Mouse (Mus musculus) thymus, adult 2 months (tissue): ENCODE results near the gene Fanci. TPM values are rescaled to one million over a fixed set of nuclear protein-coding genes. Genes with fewer than 3 reads are reported as not detected.

Experiments
- DNase-seq: peaks from one replicate; pipeline ENCODE4 v3.0.0; 2021
- H3K27ac ChIP-seq: fragments of 200-500 bp; 2 replicates; pipeline ENCODE4 v1.5.1; 2012; ENCODE audit warnings: low read length, control low read depth; ENCODE audit not compliant: control insufficient read depth, insufficient read depth
- H3K27me3 ChIP-seq: fragments of 200-500 bp; 2 replicates; pipeline ENCODE4 v1.6.1; 2012; ENCODE audit warnings: mild to moderate bottlenecking, low read length, moderate library complexity, mixed read lengths; ENCODE audit not compliant: control insufficient read depth, insufficient read depth
- H3K36me3 ChIP-seq: fragments of 200-500 bp; 2 replicates; pipeline ENCODE4 v1.6.1; 2012; ENCODE audit warnings: mild to moderate bottlenecking, low read length, moderate library complexity; ENCODE audit not compliant: control insufficient read depth, insufficient read depth
- H3K4me1 ChIP-seq: fragments of 200-500 bp; replicated peaks from 2 replicates; pipeline ENCODE4 v1.6.1; 2012; ENCODE audit warnings: low read length; ENCODE audit not compliant: control insufficient read depth, insufficient read depth
- H3K4me3 ChIP-seq: fragments of 200-500 bp; 2 replicates; pipeline ENCODE4 v1.5.1; 2012; ENCODE audit warnings: mild to moderate bottlenecking, low read length, control low read depth, moderate library complexity; ENCODE audit not compliant: control insufficient read depth, insufficient read depth
- CTCF ChIP-seq: fragments of 200-500 bp; IDR thresholded peaks from 2 replicates; pipeline ENCODE4 v1.5.1; 2012; ENCODE audit warnings: mild to moderate bottlenecking, control low read depth, low read length, moderate library complexity, borderline replicate concordance; ENCODE audit not compliant: control insufficient read depth, poor library complexity, insufficient read depth; ENCODE audit errors: extremely low read depth
- POLR2A ChIP-seq: fragments of 200-500 bp; IDR thresholded peaks from 2 replicates; pipeline ENCODE4 v1.6.1; 2012; ENCODE audit warnings: mild to moderate bottlenecking, low read length, control low read depth, moderate library complexity; ENCODE audit not compliant: control insufficient read depth, poor library complexity, insufficient read depth; ENCODE audit errors: extremely low read depth
- WGBS: fragments of 180-500 bp; shearing (Covaris S2); methylation state at CpG from one replicate; pipeline ENCODE4 v1.1.7; 2018; 5-methylcytosine and 5-hydroxymethylcytosine counted together
- polyA plus RNA-seq: library from polyadenylated mRNA; depleted of rRNA; stranded (reverse); fragments of >200 nt; gene quantifications from 2 replicates; pipeline ENCODE4 v1.2.3, GENCODE M21; 2012

Fanci gene
- polyA plus RNA-seq, 1 experiment = 7.8 TPM

DNA sequence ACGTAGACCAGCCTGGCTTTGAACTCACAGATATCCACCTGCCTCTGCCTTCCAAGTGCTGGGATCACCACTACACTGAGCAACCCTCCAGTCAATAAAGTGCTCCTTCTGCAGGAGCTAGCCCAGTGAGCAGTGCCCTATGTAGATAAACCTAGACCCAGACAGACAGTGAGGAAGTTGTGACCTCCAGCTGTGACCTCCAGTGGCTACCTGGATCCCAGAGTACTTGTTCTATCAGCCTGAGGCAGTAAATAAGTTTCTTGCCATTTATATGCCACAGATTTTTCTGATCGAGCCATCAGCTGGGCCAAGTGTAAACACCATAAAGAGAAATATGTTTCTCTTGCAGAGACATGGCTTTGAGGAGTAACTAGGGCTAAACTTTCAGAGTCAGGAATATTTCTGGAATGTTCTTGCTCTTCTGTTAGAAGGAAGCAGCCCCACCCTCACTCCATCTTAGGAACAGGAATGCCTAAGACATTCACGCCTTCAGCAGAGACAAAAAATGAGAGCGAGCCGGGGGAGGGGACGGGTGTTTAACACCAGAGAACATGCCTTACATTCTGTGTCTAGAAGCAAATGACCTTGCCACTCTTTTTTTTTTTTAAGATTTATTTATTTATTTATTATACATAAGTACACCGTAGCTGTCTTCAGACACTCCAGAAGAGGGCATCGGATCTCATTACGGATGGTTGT lies 81.9 kb downstream of the Fanci start:
- Histone ChIP-seq H3K27ac (no peak overlapping the region), H3K36me3 (no peaks in the 10 kb centered on the region), H3K27me3 (no peaks in the 10 kb centered on the region), H3K4me3 (no peak overlapping the region), H3K4me1 (no peaks in the 10 kb centered on the region; the same call in 1 of the 2 replicates)
- 96% methylated on average over 9 of the region's 9 CpGs for WGBS
- DNase-seq = no peak
- TF ChIP-seq POLR2A = no peak
- TF ChIP-seq CTCF = no peak

GRCm38 (mm10) chr7:79474831-79475399 lies 83.2 kb downstream of the Fanci start:
- no peak for DNase-seq
- no peaks in the 10 kb centered on the region for H3K27me3 ChIP-seq
- TF ChIP-seq POLR2A (no peak), CTCF (no peak)
- no peaks in the 10 kb centered on the region for H3K36me3 ChIP-seq
- H3K4me1 ChIP-seq = no peaks in the 10 kb centered on the region; the same call in 1 of the 2 replicates
- 9% methylated on average over 5 of the region's 5 CpGs for WGBS
- H3K4me3 ChIP-seq = no peak overlapping the region
- no peak overlapping the region for H3K27ac ChIP-seq

GRCm38 (mm10) chr7:79486528-79486927 lies 94.8 kb downstream of the Fanci start:
- TF ChIP-seq CTCF = no peak
- no peak for TF ChIP-seq POLR2A

GRCm38 (mm10) chr7:79493915-79494314 lies 102.2 kb downstream of the Fanci start:
- TF ChIP-seq CTCF (peak; percentile 49; the same call in 1 of the 2 replicates), POLR2A (no peak)
- peak; percentile 52 for DNase-seq

More at GRCm38 (mm10) chr7:79486528-79486927, 94.8 kb downstream of the Fanci start:
- Histone ChIP-seq H3K27ac (no peak overlapping the region), H3K4me3 (no peak overlapping the region), H3K4me1 (no peaks in the 10 kb centered on the region), H3K27me3 (no peaks in the 10 kb centered on the region), H3K36me3 (no peaks in the 10 kb centered on the region)
- DNase-seq = no peak
- WGBS = 33% methylated on average over 10 of the region's 10 CpGs

GRCm38 (mm10) chr7:79495988-79496815 lies 104.5 kb downstream of the Fanci start:
- peak; percentile 82 for DNase-seq

More at GRCm38 (mm10) chr7:79493915-79494314, 102.2 kb downstream of the Fanci start:
- WGBS = 15% methylated on average over 8 of the region's 8 CpGs
- Histone ChIP-seq H3K36me3 (no peaks in the 10 kb centered on the region), H3K27me3 (peaks cover 2% of the 10 kb centered on the region; the same call in 1 of the 2 replicates), H3K4me3 (no peak overlapping the region), H3K27ac (no peak overlapping the region), H3K4me1 (no peaks in the 10 kb centered on the region)

DNA sequence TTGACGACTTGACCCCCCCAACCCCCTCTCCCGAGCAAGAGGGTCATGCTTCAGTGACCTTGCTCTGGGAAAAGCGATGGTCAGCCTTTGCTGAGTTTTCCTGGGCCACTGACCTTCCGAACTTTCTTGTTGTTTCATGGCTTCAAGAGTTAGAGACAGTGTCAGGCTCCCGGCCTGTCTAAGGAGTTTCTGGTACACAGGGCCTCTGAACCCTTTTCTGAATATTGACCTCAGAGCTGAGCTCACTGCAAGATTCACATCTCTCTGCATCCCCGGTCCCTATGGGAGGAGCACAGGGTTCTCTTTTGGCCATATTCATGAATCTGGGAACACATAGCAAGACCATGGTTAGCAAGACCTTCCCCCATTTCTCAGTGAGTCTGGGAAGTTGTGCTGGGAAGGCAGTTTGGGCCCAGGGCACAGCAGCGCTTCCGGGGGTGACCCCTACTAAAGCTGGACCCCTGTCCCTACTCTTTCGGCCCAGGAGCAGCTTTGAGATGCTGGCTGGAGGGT lies 105.1 kb downstream of the Fanci start:
- no peak for TF ChIP-seq CTCF
- TF ChIP-seq POLR2A = no peak
- Histone ChIP-seq H3K4me3 (no peak overlapping the region), H3K27me3 (peaks cover 6% of the 10 kb centered on the region; the same call in 1 of the 2 replicates), H3K36me3 (no peaks in the 10 kb centered on the region), H3K27ac (no peak overlapping the region), H3K4me1 (no peaks in the 10 kb centered on the region)
- WGBS = 22% methylated on average over 9 of the region's 9 CpGs
- no peak for DNase-seq

More at GRCm38 (mm10) chr7:79495988-79496815, 104.5 kb downstream of the Fanci start:
- Histone ChIP-seq H3K36me3 (no peaks in the 10 kb centered on the region), H3K4me1 (no peaks in the 10 kb centered on the region), H3K4me3 (no peak overlapping the region), H3K27me3 (peaks cover 6% of the 10 kb centered on the region; the same call in 1 of the 2 replicates), H3K27ac (no peak overlapping the region)
- 5% methylated on average over 38 of the region's 38 CpGs for WGBS
- TF ChIP-seq CTCF (peak; percentile 98), POLR2A (no peak)
